Mouse (Mus musculus) forebrain, embryonic 12.5 days (tissue): Measurements from ENCODE around the gene Alpl. TPM values are rescaled to one million over a fixed set of nuclear protein-coding genes. Genes with fewer than 3 reads are reported as not detected.

Experiments
- ATAC-seq: fragments of 200-750 bp; cut with Nextera tagmentation; 2 replicates; pipeline ENCODE4 v1.8.0; 2017; ENCODE audit warnings: moderate TSS enrichment; ENCODE audit not compliant: low FRiP score
- H3K27ac ChIP-seq: fragments of 300-500 bp; sonication (generic); 2 replicates; pipeline ENCODE4 v1.5.1; 2016; ENCODE audit warnings: mild to moderate bottlenecking
- H3K27me3 ChIP-seq: fragments of 300-500 bp; sonication (generic); 2 replicates; pipeline ENCODE4 v1.6.1; 2016; ENCODE audit warnings: mild to moderate bottlenecking
- H3K36me3 ChIP-seq: fragments of 300-500 bp; sonication (generic); replicated peaks from 2 replicates; pipeline ENCODE4 v1.6.1; 2016; ENCODE audit warnings: mild to moderate bottlenecking
- H3K4me1 ChIP-seq: fragments of 300-500 bp; sonication (generic); 2 replicates; pipeline ENCODE4 v1.6.1; 2016
- H3K4me2 ChIP-seq: fragments of 300-500 bp; sonication (generic); 2 replicates; pipeline ENCODE4 v1.6.1; 2016; ENCODE audit warnings: mild to moderate bottlenecking, moderate library complexity
- H3K4me3 ChIP-seq: fragments of 300-500 bp; sonication (generic); replicated peaks from 2 replicates; pipeline ENCODE4 v1.5.1; 2016; ENCODE audit warnings: mild to moderate bottlenecking
- H3K9ac ChIP-seq: fragments of 300-500 bp; sonication (generic); 2 replicates; pipeline ENCODE4 v1.6.1; 2016; ENCODE audit warnings: mild to moderate bottlenecking
- H3K9me3 ChIP-seq: fragments of 300-500 bp; sonication (generic); 2 replicates; pipeline ENCODE4 v1.6.1; 2016
- WGBS: fragments of 180-500 bp; shearing (Covaris S2); methylation state at CpG from one replicate; pipeline ENCODE4 v1.1.7; 2016; 5-methylcytosine and 5-hydroxymethylcytosine counted together
- polyA plus RNA-seq: library from polyadenylated mRNA; unstranded; fragments of >200 nt; fragmentation: Nextera tagmentation; extraction: Ambion mirVana; gene quantifications from 2 replicates; pipeline ENCODE4 v1.2.1, GENCODE M21; 2016

The Alpl gene
- polyA plus RNA-seq, 1 experiment from 2014 or later, result 13.1 TPM

DNA sequence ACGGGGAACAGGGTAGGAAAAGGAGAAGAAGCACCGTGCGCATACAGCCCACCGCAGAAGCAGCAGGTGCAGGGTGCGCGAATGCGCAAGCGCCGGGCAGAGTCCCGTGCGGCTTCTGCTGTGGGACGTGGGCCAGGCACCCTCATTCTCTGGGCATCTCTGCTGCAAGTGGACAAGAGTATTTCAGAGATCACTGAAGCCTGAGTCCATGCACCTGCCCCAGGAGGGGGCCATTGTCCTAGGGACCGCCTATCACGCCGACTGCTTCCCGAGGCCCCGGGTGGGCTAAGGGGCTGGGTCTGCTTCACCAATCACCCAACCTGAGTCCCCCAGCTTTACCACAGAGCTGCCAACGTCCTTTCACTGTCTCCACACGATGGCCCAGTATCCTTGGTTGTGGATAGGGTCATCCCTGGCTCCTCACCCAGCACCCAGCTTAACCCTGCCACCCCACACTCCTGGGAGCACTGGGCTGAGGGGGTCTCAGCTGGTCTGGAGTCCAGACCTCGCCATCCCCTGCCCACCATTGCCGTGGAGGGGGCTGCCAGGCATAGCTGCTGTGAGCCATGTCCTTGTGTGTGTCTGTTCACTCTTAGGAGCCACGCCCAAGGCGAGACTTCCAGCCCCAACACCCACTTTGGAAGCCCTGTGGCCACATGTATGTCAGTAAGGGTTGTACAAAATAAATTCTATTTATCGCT is 66.9 kb downstream of the Alpl start:
- Histone ChIP-seq H3K27me3 (peaks cover 64% of the 10 kb centered on the region), H3K9me3 (no peaks in the 10 kb centered on the region), H3K9ac (peak overlapping the region; percentile 50), H3K4me1 (peaks cover 32% of the 10 kb centered on the region), H3K4me3 (peak overlapping the region; percentile 45), H3K4me2 (peak overlapping the region; percentile 79), H3K27ac (no peak overlapping the region), H3K36me3 (no peaks in the 10 kb centered on the region)
- peak; percentile 12 for ATAC-seq
- WGBS, result 15% methylated on average over 24 of the region's 24 CpGs

DNA sequence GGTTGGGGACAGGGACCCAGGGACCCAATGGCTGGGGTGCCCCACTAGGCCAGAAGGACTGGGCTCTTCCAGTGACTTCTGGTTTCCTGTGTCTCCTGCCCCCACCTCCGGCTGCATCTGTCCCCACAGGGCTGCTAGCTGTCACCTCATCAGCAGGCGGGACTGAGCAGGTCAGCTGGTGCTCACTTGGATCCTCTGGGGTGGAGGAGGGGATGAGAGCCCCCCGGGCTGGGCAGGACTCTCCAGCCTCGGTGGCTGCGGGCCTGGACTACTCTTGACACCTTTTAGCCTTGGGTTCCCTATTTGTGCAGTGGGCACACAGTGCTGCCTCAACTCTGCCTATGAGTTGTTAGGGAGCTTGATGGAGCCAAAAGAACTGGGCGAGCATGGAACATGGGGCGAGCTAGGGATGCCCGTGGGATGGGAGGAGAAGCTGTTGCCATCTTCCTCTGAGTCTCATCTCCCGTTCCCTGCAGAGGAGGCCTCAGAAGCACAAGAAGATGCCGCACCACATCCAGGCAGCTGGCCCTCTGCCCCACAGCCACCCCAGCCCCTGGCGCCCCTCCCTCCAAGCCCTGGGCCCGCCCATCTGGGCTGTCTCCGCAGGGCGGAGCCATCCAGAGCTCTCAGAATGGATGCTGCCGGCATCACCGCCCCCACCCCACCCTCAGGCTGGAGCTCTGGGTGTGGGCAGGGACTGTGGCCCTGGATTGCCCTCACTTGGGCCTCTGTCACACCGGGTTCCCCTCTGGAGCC is 67.6 kb downstream of the Alpl start:
- H3K4me2 ChIP-seq, result peak overlapping the region; percentile 79
- ATAC-seq, result peak; percentile 78
- H3K9ac ChIP-seq, result peak overlapping the region; percentile 50
- peaks cover 40% of the 10 kb centered on the region for H3K4me1 ChIP-seq
- peak overlapping the region; percentile 45 for H3K4me3 ChIP-seq
- no peaks in the 10 kb centered on the region for H3K36me3 ChIP-seq
- peaks cover 69% of the 10 kb centered on the region for H3K27me3 ChIP-seq
- no peak overlapping the region for H3K27ac ChIP-seq
- WGBS, result 6% methylated on average over 16 of the region's 17 CpGs
- no peaks in the 10 kb centered on the region for H3K9me3 ChIP-seq

DNA sequence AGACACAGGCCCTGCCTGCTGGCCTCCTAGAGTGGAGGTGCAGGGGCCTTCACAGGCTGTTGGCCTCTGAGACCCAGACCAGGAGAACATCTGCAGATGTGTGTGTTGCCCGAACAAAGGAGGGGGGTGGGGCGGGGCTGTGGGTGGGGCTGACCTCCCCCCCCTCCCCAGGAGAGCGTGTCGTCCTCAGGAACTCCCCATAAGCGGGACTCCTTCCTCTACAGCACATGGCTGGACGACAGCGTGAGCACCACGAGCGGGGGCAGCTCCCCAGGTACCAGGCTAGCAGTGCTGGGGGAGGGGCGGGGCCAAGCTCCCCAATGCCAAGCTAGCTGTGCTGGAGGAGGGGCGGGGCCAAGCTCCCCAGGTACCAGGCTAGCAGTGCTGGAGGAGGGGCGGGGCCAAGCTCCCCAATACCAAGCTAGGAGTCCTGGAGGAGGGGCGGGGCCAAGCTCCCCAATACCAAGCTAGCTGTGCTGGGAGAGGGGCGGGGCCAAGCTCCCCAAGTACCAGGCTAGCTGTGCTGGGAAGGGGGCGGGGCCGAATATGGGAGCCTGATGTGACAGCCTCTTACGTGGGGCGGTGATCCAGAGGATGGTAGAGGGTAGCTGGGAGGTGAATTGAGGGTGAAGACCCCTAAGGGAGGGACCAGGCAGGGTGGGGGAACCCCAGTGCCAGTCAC is 68.5 kb downstream of the Alpl start:
- no peaks in the 10 kb centered on the region for H3K9me3 ChIP-seq
- peaks cover 42% of the 10 kb centered on the region for H3K4me1 ChIP-seq
- H3K27ac ChIP-seq, result 0 out of 2 replicates have a peak overlapping the region, but pooled peaks have one; percentile 46
- WGBS, result 2% methylated on average over 18 of the region's 18 CpGs
- H3K27me3 ChIP-seq, result peaks cover 70% of the 10 kb centered on the region
- peak overlapping the region; percentile 31 for H3K4me2 ChIP-seq
- ATAC-seq, result peak; percentile 37
- H3K4me3 ChIP-seq, result no peak overlapping the region
- no peak overlapping the region for H3K9ac ChIP-seq
- no peaks in the 10 kb centered on the region for H3K36me3 ChIP-seq

DNA sequence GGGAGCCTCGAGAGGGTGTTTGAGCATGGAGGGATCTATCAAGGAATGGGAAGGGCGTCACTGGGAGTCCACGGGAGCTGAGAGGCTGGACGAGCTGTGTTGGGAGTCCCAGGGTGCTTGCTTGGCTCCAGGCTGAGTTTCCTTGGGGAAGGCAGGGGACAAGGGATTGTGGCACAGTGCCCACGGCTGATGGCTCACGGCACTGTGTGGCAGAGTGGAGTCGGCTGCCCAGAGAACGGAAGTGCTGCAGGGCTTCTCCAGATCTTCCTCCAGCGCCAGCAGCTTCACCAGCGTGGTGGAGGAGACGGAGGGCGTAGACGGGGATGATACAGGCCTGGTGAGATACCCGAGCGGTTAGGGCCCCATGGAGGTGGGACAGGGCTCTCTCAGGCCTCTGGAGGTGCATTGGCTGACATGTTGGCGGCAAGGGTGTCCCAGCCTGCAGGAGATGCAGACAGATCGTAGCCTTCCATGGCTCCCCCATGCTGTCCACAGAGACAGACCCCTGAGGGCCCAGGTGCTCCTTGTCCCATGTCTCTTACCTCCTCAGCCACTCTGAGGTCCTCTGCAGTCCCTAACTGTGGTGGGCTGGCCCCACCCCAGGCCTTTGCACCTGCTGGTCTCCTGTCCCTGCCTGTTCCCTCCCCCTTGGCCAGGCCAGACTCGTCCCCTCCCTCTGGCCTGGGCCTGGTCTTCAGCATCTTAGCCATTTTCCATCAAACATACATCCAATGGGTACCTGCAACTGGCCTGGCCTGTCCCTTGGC is 69.3 kb downstream of the Alpl start:
- no peaks in the 10 kb centered on the region for H3K9me3 ChIP-seq
- peak overlapping the region; percentile 46 for H3K27ac ChIP-seq
- peaks cover 45% of the 10 kb centered on the region for H3K4me1 ChIP-seq
- WGBS, result 83% methylated on average over 18 of the region's 18 CpGs
- H3K27me3 ChIP-seq, result peaks cover 70% of the 10 kb centered on the region
- H3K4me2 ChIP-seq, result peak overlapping the region; percentile 31; the same call in 1 of the 2 replicates
- no peak overlapping the region for H3K4me3 ChIP-seq
- no peaks in the 10 kb centered on the region for H3K36me3 ChIP-seq
- no peak overlapping the region for H3K9ac ChIP-seq
- no peak for ATAC-seq

DNA sequence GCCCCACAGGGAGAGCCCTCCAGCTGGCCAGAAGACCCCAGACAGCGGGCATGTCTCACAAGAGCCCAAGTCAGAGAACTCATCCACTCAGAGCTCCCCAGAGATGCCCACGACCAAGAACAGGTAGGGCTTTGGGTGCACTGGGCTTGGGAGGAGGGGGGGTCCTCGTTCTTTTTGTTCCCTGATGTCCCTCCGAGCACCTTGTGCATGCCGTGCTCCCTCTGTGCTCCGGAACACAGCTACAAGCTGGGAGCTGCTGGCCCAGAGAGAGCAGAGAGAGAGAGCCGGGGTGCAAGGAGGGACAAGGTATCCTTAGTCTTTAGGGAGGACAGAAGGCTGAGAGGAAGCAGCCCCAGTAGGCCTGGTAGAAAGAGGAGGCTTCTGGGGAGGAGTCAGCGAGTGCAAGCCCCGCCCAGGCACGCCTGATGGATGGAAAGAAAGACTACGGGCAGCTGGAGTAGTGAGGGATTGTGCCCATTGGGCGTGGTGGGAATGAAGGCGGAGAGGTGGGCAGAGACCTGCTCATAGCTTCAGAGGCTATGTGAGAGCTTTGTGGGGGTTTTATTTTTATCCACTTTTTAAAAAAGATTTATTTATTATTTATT is 70.5 kb downstream of the Alpl start:
- Histone ChIP-seq H3K36me3 (no peaks in the 10 kb centered on the region), H3K9me3 (no peaks in the 10 kb centered on the region), H3K4me2 (no peak overlapping the region), H3K9ac (no peak overlapping the region), H3K27ac (no peak overlapping the region), H3K4me1 (peaks cover 45% of the 10 kb centered on the region), H3K4me3 (no peak overlapping the region), H3K27me3 (peaks cover 64% of the 10 kb centered on the region)
- 76% methylated on average over 13 of the region's 13 CpGs for WGBS
- no peak for ATAC-seq

DNA sequence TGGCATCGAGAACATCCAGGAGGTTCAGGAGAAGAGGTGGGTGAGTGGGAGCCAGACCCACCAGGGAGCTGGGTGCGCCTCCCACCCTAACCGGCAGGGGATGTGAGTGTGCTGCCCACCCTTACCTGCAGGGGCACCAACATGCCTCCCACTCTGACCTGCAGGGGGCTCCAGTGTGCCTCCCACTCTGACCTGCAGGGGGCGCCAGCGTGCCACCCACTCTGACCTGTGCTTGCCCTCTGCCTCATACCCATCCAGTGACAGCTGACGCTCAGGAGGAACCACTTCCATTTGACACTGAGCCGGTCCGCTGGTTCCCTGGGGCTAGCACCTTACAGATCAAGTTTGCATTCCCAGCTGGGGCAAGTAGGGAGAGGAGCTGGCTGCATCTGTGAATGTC is 71.4 kb downstream of the Alpl start:
- Histone ChIP-seq H3K9ac (no peak overlapping the region), H3K36me3 (no peaks in the 10 kb centered on the region), H3K9me3 (no peaks in the 10 kb centered on the region), H3K4me2 (no peak overlapping the region), H3K27ac (no peak overlapping the region), H3K4me3 (no peak overlapping the region), H3K27me3 (peaks cover 59% of the 10 kb centered on the region), H3K4me1 (peaks cover 45% of the 10 kb centered on the region)
- WGBS, result 55% methylated on average over 8 of the region's 8 CpGs
- no peak for ATAC-seq

DNA sequence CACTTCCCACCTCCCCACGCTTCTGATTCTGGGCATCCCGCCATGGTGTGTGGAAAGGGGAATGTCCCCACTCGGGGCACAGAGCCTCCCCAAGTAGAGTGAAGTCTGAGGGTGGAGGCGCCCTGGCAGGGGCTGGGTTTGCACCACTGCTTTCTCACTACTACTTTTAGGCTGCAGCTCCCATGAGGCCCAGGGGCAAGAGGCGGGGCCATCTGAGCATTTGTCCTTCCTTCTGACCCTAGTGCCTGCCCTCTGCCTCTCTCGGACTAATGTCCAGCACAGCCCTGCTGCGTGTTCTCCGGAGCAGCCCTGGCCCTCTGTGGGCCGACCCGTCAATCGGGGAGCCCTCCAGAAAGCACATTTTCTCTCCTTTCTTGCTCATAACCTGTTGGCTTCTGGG is 72.0 kb downstream of the Alpl start:
- peaks cover 46% of the 10 kb centered on the region for H3K4me1 ChIP-seq
- ATAC-seq, result no peak
- no peak overlapping the region for H3K4me3 ChIP-seq

DNA sequence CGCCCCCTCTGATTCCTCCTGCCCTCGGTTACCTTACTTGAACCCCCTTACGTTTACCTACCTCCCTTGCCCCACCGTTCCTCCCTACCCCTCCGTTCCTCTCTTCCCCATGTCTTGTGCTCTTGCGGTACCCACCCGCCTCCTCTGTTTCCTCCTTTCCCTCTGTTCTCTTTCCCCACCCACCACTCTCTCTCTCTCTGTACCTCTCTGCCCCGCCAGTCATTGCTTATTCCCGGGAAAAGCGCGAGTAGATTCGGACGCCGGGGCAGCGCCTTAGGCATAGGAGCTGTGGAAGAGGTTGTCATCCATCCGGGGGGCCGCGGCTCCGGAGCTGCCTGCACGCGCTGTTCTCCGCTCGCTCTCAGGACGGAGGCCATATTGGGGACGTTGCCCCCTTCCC is 72.7 kb downstream of the Alpl start:
- peak overlapping the region; percentile 15; the same call in 1 of the 2 replicates for H3K4me3 ChIP-seq
- peak overlapping the region; percentile 41 for H3K4me2 ChIP-seq
- H3K9me3 ChIP-seq, result no peaks in the 10 kb centered on the region
- no peaks in the 10 kb centered on the region for H3K36me3 ChIP-seq
- WGBS, result 42% methylated on average over 25 of the region's 25 CpGs
- H3K27me3 ChIP-seq, result peaks cover 47% of the 10 kb centered on the region
- H3K4me1 ChIP-seq, result peaks cover 46% of the 10 kb centered on the region
- peak overlapping the region; percentile 42 for H3K9ac ChIP-seq
- ATAC-seq, result no peak
- H3K27ac ChIP-seq, result no peak overlapping the region

More for the DNA sequence above, 72.0 kb downstream of the Alpl start:
- Histone ChIP-seq H3K4me2 (peak overlapping the region; percentile 41), H3K9ac (0 out of 2 replicates have a peak overlapping the region, but pooled peaks have one; percentile 42), H3K36me3 (no peaks in the 10 kb centered on the region), H3K27ac (no peak overlapping the region), H3K9me3 (no peaks in the 10 kb centered on the region), H3K27me3 (peaks cover 54% of the 10 kb centered on the region)
- 51% methylated on average over 11 of the region's 11 CpGs for WGBS

DNA sequence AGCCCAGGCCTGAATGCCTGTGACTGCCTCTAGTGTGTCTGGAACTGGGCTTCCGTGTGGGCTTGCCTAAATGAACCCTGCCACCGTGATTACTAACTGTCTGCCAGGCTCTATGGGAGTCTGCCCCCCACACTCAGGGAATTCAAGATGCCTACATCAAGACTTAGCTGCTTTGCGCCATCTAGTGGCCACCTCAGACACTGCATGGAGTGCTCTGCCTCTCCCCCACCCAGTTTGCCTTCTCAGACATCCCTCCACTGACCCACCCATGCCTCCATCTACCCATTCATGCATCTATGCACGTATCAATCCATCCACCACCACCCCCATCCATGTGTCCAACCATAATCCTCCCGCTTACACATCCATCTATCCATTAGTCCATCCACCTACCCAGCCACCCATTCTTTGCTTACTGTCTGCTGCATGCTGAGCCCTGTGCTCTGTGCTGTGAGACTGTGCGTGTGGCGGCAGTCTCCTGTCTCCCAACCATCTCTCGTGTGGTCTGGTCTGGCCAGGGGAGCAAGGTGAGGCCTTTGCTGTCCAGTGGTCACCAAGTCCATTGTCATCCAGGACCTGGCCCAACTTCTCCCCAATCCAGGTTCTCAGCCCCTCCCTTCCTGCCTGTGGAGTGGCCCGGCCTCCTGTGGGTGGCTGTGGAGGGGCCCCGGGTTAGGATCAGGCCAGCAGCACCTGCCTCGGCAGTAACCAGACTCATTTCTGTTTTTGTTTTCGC is 73.3 kb downstream of the Alpl start:
- 27% methylated on average over 12 of the region's 12 CpGs for WGBS
- Histone ChIP-seq H3K9ac (0 out of 2 replicates have a peak overlapping the region, but pooled peaks have one; percentile 42), H3K27me3 (peaks cover 44% of the 10 kb centered on the region), H3K4me3 (0 out of 2 replicates have a peak overlapping the region, but pooled peaks have one; percentile 15), H3K4me2 (peak overlapping the region; percentile 41), H3K36me3 (no peaks in the 10 kb centered on the region), H3K27ac (no peak overlapping the region), H3K4me1 (peaks cover 40% of the 10 kb centered on the region), H3K9me3 (no peaks in the 10 kb centered on the region)
- ATAC-seq, result peak; percentile 24; the same call in 1 of the 2 replicates

DNA sequence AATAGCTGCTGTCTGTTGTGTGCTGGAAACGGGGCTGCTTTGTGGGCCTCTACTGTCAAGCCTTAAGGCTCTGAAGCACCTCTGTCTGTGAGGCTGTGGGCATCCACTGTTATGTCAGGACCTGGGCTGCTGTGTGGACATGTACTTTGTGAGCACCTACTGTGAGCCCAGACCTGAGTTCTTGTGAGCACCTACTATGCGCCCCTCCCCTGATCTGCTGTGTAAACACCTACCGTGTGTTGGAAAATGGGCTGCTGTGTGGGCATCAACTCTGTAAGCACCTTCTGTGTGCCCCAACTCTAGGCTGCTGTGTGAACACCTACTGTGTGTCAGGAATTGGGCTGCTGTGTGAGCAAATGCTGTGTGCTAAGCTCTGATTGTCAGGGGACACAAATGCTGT is 74.0 kb downstream of the Alpl start:
- ATAC-seq, result no peak

DNA sequence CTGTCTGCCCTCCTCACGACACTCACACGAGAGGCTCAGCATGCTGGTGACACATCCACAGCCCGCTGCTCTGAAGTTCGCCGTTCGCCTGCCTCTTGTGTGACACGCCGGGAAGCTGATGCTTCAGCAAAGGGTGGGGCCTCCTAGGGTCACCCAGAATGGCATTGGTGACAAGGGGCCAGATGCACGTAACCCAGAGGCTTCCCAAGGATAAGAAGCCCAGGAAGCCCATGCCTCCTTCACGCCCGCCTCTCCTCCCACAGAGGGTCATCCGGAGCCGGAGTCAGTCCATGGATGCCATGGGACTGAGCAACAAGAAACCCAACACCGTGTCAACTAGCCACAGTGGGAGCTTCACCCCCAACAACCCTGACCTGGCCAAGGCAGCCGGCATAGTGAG is 74.6 kb downstream of the Alpl start:
- no peak overlapping the region for H3K27ac ChIP-seq
- ATAC-seq, result no peak
- H3K4me2 ChIP-seq, result no peak overlapping the region
- H3K27me3 ChIP-seq, result peaks cover 40% of the 10 kb centered on the region
- no peaks in the 10 kb centered on the region for H3K9me3 ChIP-seq
- WGBS, result 87% methylated on average over 15 of the region's 15 CpGs
- H3K4me1 ChIP-seq, result peaks cover 30% of the 10 kb centered on the region
- no peak overlapping the region for H3K9ac ChIP-seq
- no peaks in the 10 kb centered on the region for H3K36me3 ChIP-seq
- H3K4me3 ChIP-seq, result no peak overlapping the region

More for the DNA sequence above, 74.0 kb downstream of the Alpl start:
- Histone ChIP-seq H3K4me2 (no peak overlapping the region), H3K27me3 (peaks cover 42% of the 10 kb centered on the region), H3K4me3 (no peak overlapping the region), H3K9me3 (no peaks in the 10 kb centered on the region), H3K9ac (no peak overlapping the region), H3K36me3 (no peaks in the 10 kb centered on the region), H3K27ac (no peak overlapping the region), H3K4me1 (peaks cover 34% of the 10 kb centered on the region)
- 90% methylated on average over 3 of the region's 3 CpGs for whole genome bisulfite sequencing
